Mouse (Mus musculus) midbrain, embryonic 11.5 days (tissue): ENCODE measurements at regions not wholly inside any gene's neighbourhood (a gene's known extent, or its start where the extent isn't known, plus 50 kb on each side); places are given as distances from the start of the nearest gene placed in this dataset.

ENCODE experiments used
- ATAC-seq: fragments of 200-750 bp; cut with Nextera tagmentation; 2 replicates; pipeline ENCODE4 v1.8.0; 2017; ENCODE audit warnings: moderate TSS enrichment, moderate library complexity; ENCODE audit not compliant: low FRiP score
- DNase-seq: peaks from one replicate; pipeline ENCODE4 v3.0.0; 2015; ENCODE audit warnings: low spot score; ENCODE audit errors: missing footprints
- H3K27ac ChIP-seq: fragments of 300-500 bp; sonication (generic); 2 replicates; pipeline ENCODE4 v1.5.1; 2014; ENCODE audit warnings: low read depth, low read length
- H3K27me3 ChIP-seq: fragments of 300-500 bp; sonication (generic); 2 replicates; pipeline ENCODE4 v1.6.1; 2014; ENCODE audit warnings: mild to moderate bottlenecking, low read length, moderate library complexity, mixed read lengths; ENCODE audit not compliant: control insufficient read depth, insufficient read depth
- H3K36me3 ChIP-seq: fragments of 300-500 bp; sonication (generic); 2 replicates; pipeline ENCODE4 v1.6.1; 2014; ENCODE audit warnings: mild to moderate bottlenecking, low read length, moderate library complexity, mixed read lengths; ENCODE audit not compliant: control insufficient read depth, insufficient read depth
- H3K4me1 ChIP-seq: fragments of 300-500 bp; sonication (generic); 2 replicates; pipeline ENCODE4 v1.6.1; 2014; ENCODE audit warnings: low read length; ENCODE audit not compliant: control insufficient read depth, insufficient read depth
- H3K4me2 ChIP-seq: fragments of 300-500 bp; sonication (generic); 2 replicates; pipeline ENCODE4 v1.6.1; 2014; ENCODE audit warnings: mild to moderate bottlenecking, moderate library complexity
- H3K4me3 ChIP-seq: fragments of 300-500 bp; sonication (generic); 2 replicates; pipeline ENCODE4 v1.5.1; 2014; ENCODE audit warnings: low read depth, low read length
- H3K9ac ChIP-seq: fragments of 300-500 bp; sonication (generic); 2 replicates; pipeline ENCODE4 v1.6.1; 2014; ENCODE audit warnings: low read length
- H3K9me3 ChIP-seq: fragments of 300-500 bp; sonication (generic); 2 replicates; pipeline ENCODE4 v1.6.1; 2016; ENCODE audit warnings: low read length; ENCODE audit not compliant: control insufficient read depth
- whole genome bisulfite sequencing: fragments of 180-500 bp; shearing (Covaris S2); extraction: QIAGEN DNeasy Blood & Tissue Kit; methylation state at CpG from one replicate; pipeline ENCODE4 v1.1.7; 2014; 5-methylcytosine and 5-hydroxymethylcytosine counted together

DNA sequence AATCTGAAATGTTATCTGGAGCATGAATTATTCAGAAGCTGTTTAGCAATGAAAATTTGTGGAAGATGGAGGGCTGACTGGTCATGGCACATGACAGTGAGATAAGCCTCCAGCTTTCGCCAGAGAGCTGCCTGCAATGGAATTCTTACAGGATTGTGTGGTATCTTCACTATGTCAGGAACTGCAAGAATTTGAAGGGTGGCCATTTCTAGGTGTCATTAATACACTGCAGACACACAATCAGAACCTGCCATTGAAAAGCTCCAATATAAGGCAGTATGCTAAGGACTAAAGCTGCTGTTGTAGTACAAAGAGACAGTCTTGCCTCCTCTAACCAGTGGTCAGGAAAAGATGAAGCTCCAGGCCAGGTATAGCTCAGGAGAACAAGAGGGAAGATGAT is 744.7 kb downstream of the Dnah5 start:
- Histone ChIP-seq H3K4me1 (no peaks in the 10 kb centered on the region), H3K27me3 (no peaks in the 10 kb centered on the region), H3K27ac (no peak overlapping the region), H3K9me3 (no peaks in the 10 kb centered on the region), H3K36me3 (no peaks in the 10 kb centered on the region), H3K4me2 (no peak overlapping the region), H3K4me3 (no peak overlapping the region), H3K9ac (no peak overlapping the region)
- 93% methylated on average over 1 of the region's 1 CpGs for WGBS
- no peak for DNase-seq
- ATAC-seq, result no peak
